Mouse (Mus musculus): ENCODE measurements around the gene Marcksl1.

DNA sequence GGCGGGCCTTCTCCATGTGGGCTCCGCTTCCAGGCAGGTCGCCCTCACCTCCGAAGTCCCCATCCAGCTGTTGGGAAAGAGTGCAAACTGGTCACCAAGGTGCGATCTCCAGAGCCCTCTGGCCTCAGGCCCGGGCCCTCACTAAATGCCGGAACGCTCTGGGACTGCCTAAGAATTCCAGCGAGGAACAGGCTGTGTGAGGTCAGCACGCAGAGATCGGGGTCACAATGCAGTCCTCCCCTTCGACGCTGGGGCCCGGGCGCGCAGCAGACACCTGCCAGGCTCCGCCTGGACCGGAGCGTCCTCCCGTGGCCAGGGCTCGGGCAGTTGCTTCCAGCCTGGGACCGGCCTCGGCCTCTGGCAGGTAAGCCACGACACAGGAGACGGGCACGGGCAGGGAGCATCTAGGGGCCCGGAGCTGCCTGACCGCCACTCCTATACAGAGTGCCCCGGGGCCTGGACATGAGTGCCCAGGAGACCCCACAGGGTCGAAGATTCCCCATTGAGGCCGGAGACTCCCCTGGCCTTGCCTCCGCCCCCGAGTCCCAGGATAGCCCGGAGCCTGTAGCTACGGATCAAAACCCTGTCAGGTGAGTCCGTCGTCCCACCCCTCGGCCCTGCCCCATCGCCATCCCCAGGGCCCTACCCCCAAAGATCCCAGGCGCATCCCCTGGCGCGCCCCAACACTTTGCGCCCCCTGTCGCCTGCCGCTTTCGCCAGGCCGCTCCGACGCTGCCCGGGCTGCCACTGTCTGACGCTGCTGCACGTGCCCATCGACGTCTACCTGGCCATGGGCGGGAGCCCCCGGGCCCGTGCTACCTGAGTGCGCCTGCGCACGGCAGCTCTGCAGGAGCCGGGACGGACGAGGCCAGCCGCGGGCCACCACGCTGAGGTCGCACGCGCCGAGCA, 22.2 kb upstream of the Marcksl1 start, which contains the start of the genes Tssk3 and Fam229a:
- peak; percentile 55 for TF ChIP-seq CTCF (IDR thresholded peaks at IDR 0.05; ENCODE audit: low read depth)
- no peak for TF ChIP-seq EP300 (optimal IDR thresholded peaks at IDR 0.05)

Data from stomach, postnatal 0 days (tissue).